Mouse (Mus musculus) E14TG2a.4 (cell line): ENCODE data around the gene Prkca.

Experiments used
- CTCF ChIP-seq: conservative IDR thresholded peaks from 2 replicates; pipeline ENCODE4 v1.5.1; 2014; ENCODE audit warnings: low read length
- NANOG ChIP-seq: IDR thresholded peaks from 2 replicates; pipeline ENCODE4 v1.6.1; 2014; ENCODE audit warnings: borderline replicate concordance, low read length, mixed read lengths
- POU5F1 ChIP-seq: IDR thresholded peaks from 2 replicates; pipeline ENCODE4 v1.6.1; 2014; ENCODE audit warnings: low read length, borderline replicate concordance

GRCm38 (mm10) chr11:108356020-108356419 lies 12.3 kb upstream of the Prkca start:
- no peak for TF ChIP-seq CTCF
- no peak for TF ChIP-seq NANOG
- TF ChIP-seq POU5F1 = no peak
